Mouse (Mus musculus) C2C12 (cell line): Measurements from ENCODE around the gene Iqsec1.

Experiments
- CEBPB ChIP-seq: IDR thresholded peaks from one replicate; pipeline ENCODE4 v1.6.1; 2011; ENCODE audit warnings: low read depth, mild to moderate bottlenecking, control low read depth, moderate library complexity
- CTCF ChIP-seq: IDR thresholded peaks from one replicate; pipeline ENCODE4 v1.5.1; 2011; ENCODE audit not compliant: control insufficient read depth, insufficient read depth, insufficient read length
- MAX ChIP-seq: IDR thresholded peaks from one replicate; pipeline ENCODE4 v1.6.1; 2011; ENCODE audit warnings: mild to moderate bottlenecking, control low read depth
- MYOD1 ChIP-seq: IDR thresholded peaks from one replicate; pipeline ENCODE4 v1.6.1; 2011; ENCODE audit warnings: low read depth; ENCODE audit not compliant: control insufficient read depth, insufficient read length
- MYOG ChIP-seq: IDR thresholded peaks from one replicate; pipeline ENCODE4 v1.6.1; 2011; ENCODE audit not compliant: control insufficient read depth, insufficient read length; ENCODE audit errors: extremely low read depth
- USF1 ChIP-seq: IDR thresholded peaks from one replicate; pipeline ENCODE4 v1.6.1; 2011; ENCODE audit warnings: low read depth, mild to moderate bottlenecking, control low read depth, moderate library complexity

DNA sequence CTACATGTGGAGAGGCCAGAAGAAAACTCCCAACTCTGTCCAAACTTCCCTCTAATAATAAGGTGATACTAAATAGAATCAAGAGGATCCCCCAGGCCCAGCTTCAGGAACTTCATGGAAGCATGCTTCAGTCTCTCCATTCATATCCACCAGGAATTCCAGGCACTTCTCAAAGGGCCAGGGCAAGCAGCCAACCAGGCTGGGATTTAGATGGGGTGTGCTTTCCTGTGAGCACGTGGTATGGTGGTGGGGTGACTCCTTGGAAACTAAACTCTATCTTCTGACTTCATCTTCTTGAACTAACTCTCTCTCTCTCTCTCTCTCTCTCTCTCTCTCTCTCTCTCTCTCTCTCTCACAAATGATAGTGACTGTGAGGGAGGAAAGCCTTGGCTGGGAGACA, 270.8 kb downstream of the Iqsec1 start:
- TF ChIP-seq CTCF (no peak), USF1 (no peak), MYOD1 (no peak), MAX (no peak), CEBPB (no peak), MYOG (no peak)
